Mouse (Mus musculus) myocyte (in vitro differentiated cells): ENCODE data around the gene Mxd4. TPM values are rescaled to one million over a fixed set of nuclear protein-coding genes. Genes with fewer than 3 reads are reported as not detected.

Experiments
- H3K27me3 ChIP-seq: one replicate; pipeline ENCODE4 v1.6.1; 2011; ENCODE audit not compliant: control insufficient read depth, insufficient read depth, insufficient read length
- H3K36me3 ChIP-seq: one replicate; pipeline ENCODE4 v1.6.1; 2011; ENCODE audit not compliant: control insufficient read depth, insufficient read depth
- H3K4me2 ChIP-seq: one replicate; pipeline ENCODE4 v1.6.1; 2011; ENCODE audit warnings: low read depth, control low read depth
- H3K4me3 ChIP-seq: one replicate; pipeline ENCODE4 v1.5.1; 2011; ENCODE audit warnings: mild to moderate bottlenecking, control low read depth, moderate library complexity
- H3K79me2 ChIP-seq: one replicate; pipeline ENCODE4 v1.6.1; 2011; ENCODE audit not compliant: control insufficient read depth, insufficient read depth
- H3ac ChIP-seq: one replicate; pipeline ENCODE4 v1.6.1; 2011; ENCODE audit not compliant: control insufficient read depth, insufficient read length
- CEBPB ChIP-seq: IDR thresholded peaks from 2 replicates; pipeline ENCODE4 v1.6.1; 2011; ENCODE audit warnings: mild to moderate bottlenecking, moderate library complexity; ENCODE audit not compliant: poor library complexity, insufficient read depth, severe bottlenecking
- E2F4 ChIP-seq: IDR thresholded peaks from one replicate; pipeline ENCODE4 v1.6.1; 2011; ENCODE audit warnings: mild to moderate bottlenecking, control low read depth, moderate library complexity; ENCODE audit not compliant: insufficient read depth
- MAX ChIP-seq: IDR thresholded peaks from one replicate; pipeline ENCODE4 v1.6.1; 2011; ENCODE audit warnings: low read depth, mild to moderate bottlenecking, control low read depth
- MYOD1 ChIP-seq, 3 experiments: IDR thresholded peaks; one replicate each; pipeline ENCODE4 v1.6.1; 2011; ENCODE audit warnings: control low read depth in 2 of 3, low read depth in 2 of 3, mild to moderate bottlenecking in 2 of 3, moderate library complexity in 1 of 3; ENCODE audit not compliant: insufficient read length in 2 of 3, control insufficient read depth in 1 of 3
- MYOG ChIP-seq, 3 experiments: IDR thresholded peaks; one replicate each; pipeline ENCODE4 v1.6.1; 2011; ENCODE audit warnings: control low read depth in 2 of 3, low read depth in 2 of 3, mild to moderate bottlenecking in 2 of 3; ENCODE audit not compliant: insufficient read length in 2 of 3, control insufficient read depth in 1 of 3, insufficient read depth in 1 of 3
- POLR2A ChIP-seq: IDR thresholded peaks from one replicate; pipeline ENCODE4 v1.6.1; 2011; ENCODE audit warnings: low read depth, mild to moderate bottlenecking, control low read depth, moderate library complexity; ENCODE audit not compliant: insufficient read length
- POLR2AphosphoS2 ChIP-seq: IDR thresholded peaks from one replicate; pipeline ENCODE4 v1.6.1; 2011; ENCODE audit warnings: low read depth, control low read depth; ENCODE audit not compliant: insufficient read length
- REST ChIP-seq: IDR thresholded peaks from one replicate; pipeline ENCODE4 v1.6.1; 2011; ENCODE audit warnings: mild to moderate bottlenecking, control low read depth, moderate library complexity; ENCODE audit not compliant: insufficient read depth, insufficient read length
- SRF ChIP-seq: IDR thresholded peaks from one replicate; pipeline ENCODE4 v1.6.1; 2011; ENCODE audit warnings: low read depth; ENCODE audit not compliant: control insufficient read depth, insufficient read length
- TCF12 ChIP-seq: IDR thresholded peaks from one replicate; pipeline ENCODE4 v1.6.1; 2011; ENCODE audit warnings: mild to moderate bottlenecking, control low read depth; ENCODE audit not compliant: poor library complexity, insufficient read depth, severe bottlenecking
- TCF3 ChIP-seq: IDR thresholded peaks from one replicate; pipeline ENCODE4 v1.6.1; 2011; ENCODE audit warnings: low read depth, control low read depth; ENCODE audit not compliant: insufficient read length
- USF1 ChIP-seq: IDR thresholded peaks from one replicate; pipeline ENCODE4 v1.6.1; 2011; ENCODE audit warnings: low read depth, mild to moderate bottlenecking, control low read depth, moderate library complexity
- polyA plus RNA-seq: library from polyadenylated mRNA; unstranded; fragments of >200 nt; fragmentation: generic; extraction: Trizol; gene quantifications from one replicate; pipeline ENCODE4 v1.2.1, GENCODE M21; 2012; ENCODE audit warnings: missing spikeins

Mxd4 gene
- polyA plus RNA-seq, 1 experiment, result 26.4 TPM

DNA sequence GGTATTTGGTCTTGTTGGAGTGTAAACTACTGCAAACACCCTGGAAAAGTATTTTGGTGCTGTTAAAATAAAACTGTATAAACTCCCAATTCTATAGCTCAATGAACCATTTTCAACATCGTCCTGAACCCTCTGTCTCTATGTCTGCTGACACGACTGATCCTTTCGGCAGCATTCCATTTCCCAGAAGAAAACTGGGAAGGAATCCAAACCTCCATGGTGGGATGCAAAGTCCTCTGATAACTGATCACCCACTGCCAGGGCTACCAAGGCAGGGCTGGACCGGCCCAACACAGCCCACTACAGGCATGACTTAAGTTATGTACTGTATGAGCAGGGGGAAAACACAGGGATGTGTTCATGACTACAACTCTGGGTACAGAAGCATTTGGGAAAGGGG lies 14.5 kb upstream of the Mxd4 start:
- Histone ChIP-seq H3K27me3 (peaks cover 16% of the 10 kb centered on the region), H3ac (no peak overlapping the region), H3K36me3 (no peaks in the 10 kb centered on the region), H3K4me3 (no peak overlapping the region), H3K79me2 (no peaks in the 10 kb centered on the region), H3K4me2 (no peak overlapping the region)
- TF ChIP-seq SRF, result no peak
- no peak for TF ChIP-seq CEBPB

DNA sequence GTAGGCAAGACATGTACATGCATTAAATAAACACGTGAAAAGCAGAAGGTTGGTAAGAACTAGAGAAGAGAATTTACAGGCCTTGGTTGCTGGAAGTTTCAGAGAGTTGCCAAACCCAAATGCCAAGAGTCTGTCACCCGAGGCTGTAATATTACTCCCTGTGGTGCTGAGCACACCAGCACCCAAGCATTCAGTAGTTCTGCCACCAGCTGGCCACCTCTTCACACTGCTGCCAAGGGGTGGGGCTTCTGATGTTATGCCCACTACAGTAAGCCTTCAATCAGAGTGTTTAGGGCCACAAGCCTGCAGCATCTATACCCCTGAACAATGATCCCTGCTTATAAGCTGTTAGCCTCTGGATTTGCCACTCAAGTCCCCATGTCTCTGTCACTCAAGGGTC lies 13.9 kb upstream of the Mxd4 start:
- no peak for TF ChIP-seq MAX
- peak in 2 of 3 experiments; percentile 32 to 54 for TF ChIP-seq MYOD1 (IDR thresholded peaks at IDR 0.05; ENCODE audit: control insufficient read depth in 1 of 3, insufficient read length in 2 of 3, low read depth in 2 of 3)
- no peak for TF ChIP-seq POLR2AphosphoS2
- peak in 1 of 3 experiments; percentile 36 for TF ChIP-seq MYOG (IDR thresholded peaks at IDR 0.05; ENCODE audit: control insufficient read depth in 1 of 3, insufficient read depth in 1 of 3, insufficient read length in 2 of 3, low read depth in 2 of 3)
- H3ac ChIP-seq, result no peak overlapping the region
- no peak overlapping the region for H3K4me3 ChIP-seq
- H3K36me3 ChIP-seq, result no peaks in the 10 kb centered on the region
- peaks cover 21% of the 10 kb centered on the region for H3K27me3 ChIP-seq
- no peaks in the 10 kb centered on the region for H3K79me2 ChIP-seq
- H3K4me2 ChIP-seq, result peak overlapping the region; percentile 47

- Histone ChIP-seq H3K36me3 (no peaks in the 10 kb centered on the region), H3K79me2 (no peaks in the 10 kb centered on the region), H3ac (no peak overlapping the region), H3K27me3 (peaks cover 22% of the 10 kb centered on the region), H3K4me3 (no peak overlapping the region), H3K4me2 (no peak overlapping the region)
- TF ChIP-seq CEBPB (no peak), POLR2A (no peak), TCF12 (no peak), REST (no peak), USF1 (no peak), MAX (no peak)
These were observed 11.1 kb upstream of the Mxd4 start for GRCm38 (mm10) chr5:34198615-34199014.

- TF ChIP-seq MAX (no peak), TCF3 (no peak), MYOG (IDR thresholded peaks at IDR 0.05; ENCODE audit: control insufficient read depth in 1 of 3, insufficient read depth in 1 of 3, insufficient read length in 2 of 3, low read depth in 2 of 3) (no peak), SRF (no peak), POLR2A (no peak), E2F4 (no peak), POLR2AphosphoS2 (no peak), MYOD1 (IDR thresholded peaks at IDR 0.05; ENCODE audit: control insufficient read depth in 1 of 3, insufficient read length in 2 of 3, low read depth in 2 of 3) (no peak), REST (no peak), CEBPB (no peak), TCF12 (no peak), USF1 (no peak)
- Histone ChIP-seq H3K27me3 (peaks cover 22% of the 10 kb centered on the region), H3K4me2 (no peak overlapping the region), H3ac (no peak overlapping the region), H3K4me3 (no peak overlapping the region), H3K79me2 (no peaks in the 10 kb centered on the region), H3K36me3 (no peaks in the 10 kb centered on the region)
These were observed 9.7 kb upstream of the Mxd4 start for GRCm38 (mm10) chr5:34197243-34197642.

DNA sequence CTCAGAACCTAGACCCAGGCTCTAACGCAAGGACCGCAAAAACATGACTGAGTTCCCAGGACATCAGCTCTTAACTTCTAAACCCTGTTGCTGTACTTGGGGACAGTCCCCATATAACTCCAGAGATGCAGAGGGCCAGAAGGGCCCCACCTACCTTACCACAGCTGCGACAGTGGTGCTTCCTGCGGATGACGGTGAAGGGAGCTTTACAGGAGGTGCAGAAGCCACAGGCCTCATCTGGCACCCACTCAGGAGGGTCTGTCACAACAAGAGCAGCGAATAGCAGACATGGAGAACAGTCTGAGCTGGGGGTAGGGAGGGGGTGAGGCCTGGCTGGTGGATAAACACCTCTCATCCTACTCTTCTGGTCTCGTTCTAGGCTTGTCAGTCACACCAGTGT lies 8.9 kb upstream of the Mxd4 start:
- Histone ChIP-seq H3K4me2 (no peak overlapping the region), H3K27me3 (peaks cover 22% of the 10 kb centered on the region), H3K4me3 (no peak overlapping the region), H3K36me3 (no peaks in the 10 kb centered on the region), H3K79me2 (no peaks in the 10 kb centered on the region), H3ac (no peak overlapping the region)
- TF ChIP-seq MAX, result no peak
- TF ChIP-seq MYOD1 (IDR thresholded peaks at IDR 0.05; ENCODE audit: control insufficient read depth in 1 of 3, insufficient read length in 2 of 3, low read depth in 2 of 3), result no peak
- TF ChIP-seq E2F4, result no peak

- Histone ChIP-seq H3K4me3 (no peak overlapping the region), H3K4me2 (no peak overlapping the region), H3K79me2 (no peaks in the 10 kb centered on the region), H3ac (no peak overlapping the region), H3K27me3 (peaks cover 22% of the 10 kb centered on the region), H3K36me3 (no peaks in the 10 kb centered on the region)
- no peak for TF ChIP-seq TCF3
- no peak for TF ChIP-seq MAX
These were observed 8.3 kb upstream of the Mxd4 start for GRCm38 (mm10) chr5:34195786-34196185.
